Mouse (Mus musculus): ENCODE measurements at regions not wholly inside any gene's neighbourhood (a gene's known extent, or its start where the extent isn't known, plus 50 kb on each side); places are given as distances from the start of the nearest gene placed in this dataset.

- TF ChIP-seq POLR2A (IDR thresholded peaks at IDR 0.05; ENCODE audit: low read depth, low read length) (no peak), CTCF (IDR thresholded peaks at IDR 0.05; ENCODE audit: extremely low read depth, insufficient read depth, insufficient read length, insufficient replicate concordance) (no peak)
Measured at GRCm38 (mm10) chr3:35372276-35372675, 381.6 kb upstream of the Atp11b start.

Data from spleen, adult 2 months (tissue).